Mouse (Mus musculus): ENCODE measurements around the gene Olfr316. TPM values are rescaled to one million over a fixed set of nuclear protein-coding genes. Genes with fewer than 3 reads are reported as not detected.

Olfr316 gene
- polyA plus RNA-seq, 1 experiment: 1.6 TPM

- H3K27ac ChIP-seq (ENCODE audit: insufficient read depth, low read length): no peak within 1 kb of the TSS
- H3K4me1 ChIP-seq (ENCODE audit: control insufficient read depth, insufficient read depth, low read length): peaks cover 5% of the 10 kb centered on the region
- TF ChIP-seq CTCF (IDR thresholded peaks at IDR 0.05; ENCODE audit: extremely low read depth, insufficient read depth, low read length): no peak
- H3K4me3 ChIP-seq (ENCODE audit: insufficient read depth, low read length): peak within 1 kb of the TSS; percentile 15
Observed at GRCm38 (mm10) chr11:58801558-58802228, 49.2 kb downstream of the Olfr316 start, which contains the start of gene Fam183b. Gene Fam183b (minus strand): TSS chr11:58801960.

GRCm38 (mm10) chr11:58803871-58804270, 51.3 kb downstream of the Olfr316 start:
- Histone ChIP-seq H3K4me3 (ENCODE audit: insufficient read depth, low read length) (no peak overlapping the region), H3K4me1 (ENCODE audit: control insufficient read depth, insufficient read depth, low read length) (peaks cover 5% of the 10 kb centered on the region), H3K27ac (ENCODE audit: insufficient read depth, low read length) (no peak overlapping the region)
- TF ChIP-seq POLR2A (IDR thresholded peaks at IDR 0.05; ENCODE audit: extremely low read depth, insufficient read depth, low read length) (no peak), CTCF (IDR thresholded peaks at IDR 0.05; ENCODE audit: extremely low read depth, insufficient read depth, low read length) (no peak)

GRCm38 (mm10) chr11:58804393-58804792, 51.9 kb downstream of the Olfr316 start:
- Histone ChIP-seq H3K4me1 (ENCODE audit: control insufficient read depth, insufficient read depth, low read length) (peaks cover 5% of the 10 kb centered on the region), H3K4me3 (ENCODE audit: insufficient read depth, low read length) (no peak overlapping the region), H3K27ac (ENCODE audit: insufficient read depth, low read length) (no peak overlapping the region)
- TF ChIP-seq POLR2A (IDR thresholded peaks at IDR 0.05; ENCODE audit: extremely low read depth, insufficient read depth, low read length) (no peak), CTCF (IDR thresholded peaks at IDR 0.05; ENCODE audit: extremely low read depth, insufficient read depth, low read length) (no peak)

Other genes with a start within 250 kb of the Olfr316 start
- not detected in 2 replicates for gene Olfr330, start 217.9 kb upstream of the Olfr316 start, polyA plus RNA-seq (2012; rRNA removed)
- 0.08 TPM in 1 of 2 replicates, not detected in the other for gene Olfr329-ps, start 206.3 kb upstream of the Olfr316 start, polyA plus RNA-seq (2012; rRNA removed)
- 0.06 TPM in 1 of 2 replicates, not detected in the other for gene Olfr328, start 197.1 kb upstream of the Olfr316 start, polyA plus RNA-seq (2012; rRNA removed)
- not detected in 2 replicates for gene Olfr224, start 182.2 kb upstream of the Olfr316 start, polyA plus RNA-seq (2012; rRNA removed)
- not detected in 2 replicates for gene Olfr325, start 175.0 kb upstream of the Olfr316 start, polyA plus RNA-seq (2012; rRNA removed)
- not detected in 2 replicates for gene Olfr324, start 157.6 kb upstream of the Olfr316 start, polyA plus RNA-seq (2012; rRNA removed)
- gene 2210407C18Rik, start 136.7 kb upstream of the Olfr316 start, polyA plus RNA-seq (2012; rRNA removed): not detected in 2 replicates
- not detected in 2 replicates for gene Olfr323, start 122.2 kb upstream of the Olfr316 start, polyA plus RNA-seq (2012; rRNA removed)
- gene Trim58, start 112.3 kb upstream of the Olfr316 start, polyA plus RNA-seq (2012; rRNA removed): 0.04 and 0.08 TPM in 2 replicates
- not detected in 2 replicates for gene Olfr322, start 94.0 kb upstream of the Olfr316 start, polyA plus RNA-seq (2012; rRNA removed)
- not detected in 2 replicates for gene Olfr320, start 71.6 kb upstream of the Olfr316 start, polyA plus RNA-seq (2012; rRNA removed)
- gene Olfr319, start 53.6 kb upstream of the Olfr316 start, polyA plus RNA-seq (2012; rRNA removed): not detected in 2 replicates
- not detected in 2 replicates for gene Olfr318, start 28.7 kb upstream of the Olfr316 start, polyA plus RNA-seq (2012; rRNA removed)
- 0.21 and 0.27 TPM in 2 replicates for gene Olfr317, start 13.5 kb upstream of the Olfr316 start, polyA plus RNA-seq (2012; rRNA removed)
- not detected in 2 replicates for gene Olfr315, start 20.5 kb downstream of the Olfr316 start, polyA plus RNA-seq (2012; rRNA removed)
- gene Olfr314, start 30.2 kb downstream of the Olfr316 start, polyA plus RNA-seq (2012; rRNA removed): not detected in 2 replicates
- gene Fam183b, start 49.2 kb downstream of the Olfr316 start, polyA plus RNA-seq (2012; rRNA removed): 1.7 and 2.2 TPM in 2 replicates
- gene Olfr313, start 62.3 kb downstream of the Olfr316 start, polyA plus RNA-seq (2012; rRNA removed): not detected in 2 replicates
- not detected in 2 replicates for gene Olfr312, start 76.5 kb downstream of the Olfr316 start, polyA plus RNA-seq (2012; rRNA removed)
- 0.06 TPM in 1 of 2 replicates, not detected in the other for gene Olfr311, start 86.5 kb downstream of the Olfr316 start, polyA plus RNA-seq (2012; rRNA removed)
- gene Gm12258, start 94.4 kb downstream of the Olfr316 start, polyA plus RNA-seq (2012; rRNA removed): 18.2 and 21.5 TPM in 2 replicates
- gene 2810021J22Rik, start 114.5 kb downstream of the Olfr316 start, polyA plus RNA-seq (2012; rRNA removed): 5.7 and 5.9 TPM in 2 replicates
- 5.6 and 6.0 TPM in 2 replicates for gene Zfp39, start 151.5 kb downstream of the Olfr316 start, polyA plus RNA-seq (2012; rRNA removed)
- gene Btnl10, start 165.2 kb downstream of the Olfr316 start, polyA plus RNA-seq (2012; rRNA removed): not detected in 2 replicates
- gene Rnf187, start 186.2 kb downstream of the Olfr316 start, polyA plus RNA-seq (2012; rRNA removed): 567 and 588 TPM in 2 replicates
- 101 and 112 TPM in 2 replicates for gene Hist3h2ba, start 196.2 kb downstream of the Olfr316 start, polyA plus RNA-seq (2012; rRNA removed)
- 40.1 and 42.8 TPM in 2 replicates for gene Hist3h2a, start 202.0 kb downstream of the Olfr316 start, polyA plus RNA-seq (2012; rRNA removed)
- 6.6 and 7.4 TPM in 2 replicates for gene Trim17, start 202.0 kb downstream of the Olfr316 start, polyA plus RNA-seq (2012; rRNA removed)
- 25.9 and 26.7 TPM in 2 replicates for gene Trim11, start 225.4 kb downstream of the Olfr316 start, polyA plus RNA-seq (2012; rRNA removed)